Mouse (Mus musculus): ENCODE results near the gene Dand5.
A peak's percentile ranks its signal among the peaks of the same experiment; 100 is the strongest.

The Dand5 gene

DNA sequence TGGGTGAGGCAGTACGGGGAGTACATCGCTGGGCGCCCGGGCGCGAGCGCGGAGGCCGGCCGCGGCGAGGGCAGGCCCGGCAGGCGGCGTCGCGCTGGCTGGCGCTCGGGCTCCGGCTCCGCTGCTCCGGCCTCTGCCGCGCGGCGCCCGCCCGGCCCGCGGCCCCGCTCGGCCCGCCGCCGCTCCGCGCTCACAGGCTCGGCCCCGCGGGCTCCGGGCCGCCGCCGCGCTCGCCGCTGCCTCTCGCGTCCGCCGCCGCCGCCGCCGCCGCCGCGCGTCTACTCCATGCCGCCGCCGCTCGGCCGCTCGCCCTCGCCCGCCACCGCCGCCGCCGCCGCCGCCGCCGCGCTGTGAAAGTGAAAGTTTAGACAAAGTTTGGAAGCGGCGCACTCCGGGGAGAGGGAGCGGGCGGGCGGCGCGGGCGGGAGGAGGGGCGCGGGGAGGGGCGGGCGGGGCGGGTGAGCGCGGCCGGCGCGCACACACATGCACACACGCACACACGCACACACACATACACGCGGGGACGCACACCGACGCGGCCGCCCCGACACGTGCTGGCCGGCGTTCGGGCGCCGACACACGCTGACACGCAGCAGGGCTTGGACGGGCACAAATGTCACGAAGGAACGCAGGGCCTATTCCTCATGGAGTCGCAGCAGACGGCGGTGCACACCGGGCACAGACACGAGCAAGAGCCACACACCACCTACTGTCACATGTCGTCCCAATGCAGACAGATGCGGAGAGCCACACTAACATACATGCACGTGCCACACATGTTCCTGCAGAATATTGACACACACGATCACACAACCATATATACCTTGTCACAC lies 22.4 kb downstream of the Dand5 start, which contains the start of gene Nfix:
Gene Nfix (minus strand): TSS at position 346 of the 833 bp plus-strand sequence.
- no peak for DNase-seq (ENCODE audit: low spot score)

DNA sequence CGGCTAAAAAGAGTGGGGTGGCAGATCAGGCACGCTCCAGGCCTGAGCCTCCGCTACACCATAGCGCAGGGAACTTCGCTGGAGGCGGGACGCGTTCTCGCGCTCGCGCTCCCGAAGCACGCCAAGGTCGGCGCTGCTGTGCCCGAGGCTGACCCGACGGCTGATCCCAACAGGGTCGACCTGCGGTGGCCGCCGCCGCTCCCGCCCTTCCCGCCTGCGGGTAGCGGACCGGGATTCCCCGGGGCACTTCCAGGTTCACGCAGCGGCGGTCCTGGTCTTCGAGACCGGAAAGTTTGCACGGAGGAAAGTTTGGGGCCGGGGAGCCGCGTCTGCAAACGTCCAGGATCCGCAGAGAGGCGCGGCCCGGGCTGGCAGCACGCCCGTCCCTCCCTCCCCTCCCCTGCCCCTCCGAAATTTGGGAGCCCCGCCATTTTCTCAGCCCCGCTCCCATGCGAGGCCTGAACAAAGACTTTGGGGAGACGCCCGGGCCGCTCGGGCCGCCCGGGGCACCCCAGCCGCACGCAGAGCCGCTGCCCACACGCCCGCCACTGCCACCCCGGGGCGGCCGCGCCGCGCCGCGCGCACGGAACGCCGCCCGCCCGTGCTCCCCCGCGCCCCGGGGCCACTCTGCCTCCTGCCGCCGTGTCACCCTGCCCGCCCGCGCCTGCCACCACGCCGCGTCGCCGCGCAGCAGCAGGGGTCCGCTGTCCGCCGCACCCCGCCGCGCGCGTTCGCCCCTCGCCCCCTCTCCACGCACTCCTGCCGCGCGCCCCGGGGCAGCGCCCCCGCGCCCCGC lies 23.3 kb downstream of the Dand5 start:
- DNase-seq (ENCODE audit: low spot score): no peak

DNA sequence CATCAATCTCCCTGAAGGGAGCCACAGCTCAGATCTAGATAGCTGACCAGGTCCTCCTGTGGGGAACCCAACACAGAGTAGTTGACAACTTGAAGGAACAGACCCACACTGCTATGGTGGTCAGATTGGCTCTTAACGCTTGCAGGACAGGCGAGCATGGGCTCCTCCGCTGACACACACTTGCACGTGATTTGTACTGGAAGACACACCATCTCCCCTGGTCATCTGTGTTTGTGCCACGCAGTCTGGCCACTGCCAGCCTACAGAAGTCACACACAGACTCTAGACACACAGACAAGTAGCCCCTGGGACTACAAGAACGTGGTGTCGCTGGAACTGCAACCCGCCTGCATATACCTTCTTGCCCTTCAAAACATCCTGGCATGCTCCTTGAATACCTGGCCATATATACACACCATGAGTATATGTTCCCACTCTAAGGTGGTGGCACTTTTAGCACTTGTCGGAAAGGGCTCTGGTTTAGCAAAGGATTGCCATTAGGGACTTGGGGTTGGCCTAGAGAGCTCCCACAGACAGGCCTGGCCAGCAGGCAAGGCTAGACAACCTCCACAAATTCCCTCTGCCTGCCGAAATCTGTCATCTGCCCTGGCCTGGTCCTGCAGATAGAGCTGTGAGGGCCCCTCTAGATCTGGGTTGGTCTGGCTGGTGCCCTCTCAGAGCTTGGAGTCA lies 24.0 kb downstream of the Dand5 start:
- no peak for DNase-seq (ENCODE audit: low spot score)

DNA sequence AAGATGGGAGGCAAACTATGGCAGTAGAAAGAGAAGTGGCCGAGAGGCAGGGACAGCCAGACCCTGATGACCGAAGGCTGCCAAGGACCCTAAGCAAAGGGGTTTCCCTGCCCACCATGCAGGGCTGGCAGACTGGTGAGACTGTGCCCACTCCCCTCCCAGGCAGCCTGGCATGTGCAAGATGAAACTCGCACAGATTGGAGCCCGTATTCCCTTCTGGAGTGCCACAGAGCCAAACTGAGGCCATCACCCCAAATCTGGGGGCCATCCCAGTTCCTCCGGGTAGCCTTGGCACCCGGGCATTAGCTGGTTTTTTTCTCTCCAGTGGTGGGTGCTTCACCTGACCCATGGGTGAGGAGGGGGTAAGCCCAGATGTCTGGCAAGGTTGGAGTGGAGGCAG lies 24.7 kb downstream of the Dand5 start:
- DNase-seq (ENCODE audit: low spot score): no peak

DNA sequence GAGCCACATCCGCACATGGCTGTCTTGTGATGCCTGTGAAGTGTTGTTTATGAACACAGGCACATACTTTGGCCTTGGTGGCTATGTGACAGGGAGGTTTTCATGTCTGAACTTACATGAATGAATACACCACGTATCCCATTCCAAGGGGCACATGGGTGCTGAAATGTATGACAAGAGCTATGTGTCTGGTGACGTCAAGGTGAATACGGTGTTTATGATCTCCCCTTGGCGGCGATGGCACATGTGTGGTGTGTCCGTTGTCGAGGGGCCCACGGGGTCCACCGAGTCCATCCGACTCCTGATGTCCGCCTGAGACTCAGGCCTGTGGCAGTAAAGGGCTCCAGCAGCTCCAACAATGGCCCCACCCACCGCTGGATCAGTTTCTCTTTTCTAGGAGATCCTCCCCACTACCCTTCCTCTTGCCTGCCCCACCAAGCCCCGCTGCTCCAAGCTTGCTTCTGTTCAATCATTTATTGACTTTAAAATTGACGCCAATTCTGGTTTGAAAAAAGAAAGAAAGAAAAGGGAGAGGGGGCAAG lies 25.3 kb downstream of the Dand5 start:
- DNase-seq (ENCODE audit: low spot score): no peak

DNA sequence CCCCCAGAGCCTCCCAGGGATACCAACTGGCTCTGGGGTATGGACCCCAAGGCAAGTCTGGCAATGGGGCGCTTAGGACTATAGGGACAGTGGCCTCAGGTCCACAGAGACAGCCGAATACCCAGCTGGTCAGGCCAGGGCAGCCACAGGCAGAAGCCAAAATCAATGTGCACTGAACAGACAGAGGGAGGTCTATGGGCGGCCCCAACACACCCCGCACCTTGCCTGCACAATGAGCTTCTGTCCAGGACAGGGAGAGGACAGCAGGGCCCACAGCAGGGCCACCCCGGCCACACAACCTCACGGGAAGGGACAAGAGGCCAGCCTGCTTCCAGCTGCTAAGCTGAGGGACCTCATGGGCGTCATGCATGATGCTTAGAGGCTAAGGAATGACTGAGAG lies 28.1 kb downstream of the Dand5 start:
- no peak for DNase-seq (ENCODE audit: low spot score)

DNA sequence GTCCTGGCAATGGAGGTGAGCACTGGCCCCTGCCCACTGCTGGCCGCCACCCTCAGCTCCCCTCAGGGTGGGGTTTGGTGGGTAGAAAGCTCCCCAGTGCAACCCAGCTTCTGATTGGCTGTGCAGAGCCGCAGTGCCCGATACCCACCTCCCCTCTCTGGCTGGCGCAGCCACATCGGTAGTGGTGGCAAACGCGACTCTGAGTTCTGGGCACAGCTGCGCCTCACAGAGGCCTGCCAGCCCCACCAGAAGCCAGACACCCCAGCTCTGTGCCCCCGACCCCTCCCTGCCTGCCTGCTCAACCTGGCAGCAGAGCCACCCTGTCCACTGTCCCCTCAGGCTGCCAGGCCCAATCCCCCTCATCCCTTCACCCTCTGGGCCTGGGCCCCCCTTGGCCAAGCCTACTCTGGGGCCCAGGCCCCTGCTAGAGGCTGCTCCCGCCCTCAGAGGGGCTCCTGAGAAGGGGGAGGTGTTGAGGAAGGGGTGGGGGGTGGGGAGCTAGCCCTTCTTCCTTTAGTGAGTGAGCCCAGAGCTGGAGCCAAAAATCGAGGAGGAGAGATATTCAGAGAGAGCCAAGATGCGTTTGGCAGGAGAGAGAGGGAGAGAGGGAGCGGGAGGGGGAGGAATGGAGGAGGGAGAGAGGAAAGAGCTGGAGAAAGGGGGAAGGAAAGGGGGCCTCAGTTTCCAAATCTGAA lies 28.7 kb downstream of the Dand5 start:
- DNase-seq (ENCODE audit: low spot score): no peak

DNA sequence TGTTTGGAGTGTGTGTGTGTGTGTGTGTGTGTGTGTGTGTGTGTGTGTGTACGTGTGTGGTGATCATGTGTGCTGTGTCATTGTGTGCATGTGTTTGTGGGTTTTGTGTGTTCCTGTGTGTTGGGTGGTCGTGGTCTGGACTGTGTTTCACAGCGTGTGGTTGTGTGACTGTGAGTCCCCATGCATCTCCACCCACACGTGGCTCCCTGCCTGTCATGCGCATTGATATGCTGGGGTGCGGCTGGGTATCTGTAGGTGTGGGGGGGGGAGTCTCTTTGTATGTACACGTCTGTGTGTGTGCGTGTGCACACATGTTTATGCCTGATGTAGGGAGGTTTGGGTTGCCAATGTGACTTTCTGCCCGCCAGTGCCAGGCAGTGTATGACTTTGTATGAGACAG lies 29.5 kb downstream of the Dand5 start:
- DNase-seq (ENCODE audit: low spot score): no peak

DNA sequence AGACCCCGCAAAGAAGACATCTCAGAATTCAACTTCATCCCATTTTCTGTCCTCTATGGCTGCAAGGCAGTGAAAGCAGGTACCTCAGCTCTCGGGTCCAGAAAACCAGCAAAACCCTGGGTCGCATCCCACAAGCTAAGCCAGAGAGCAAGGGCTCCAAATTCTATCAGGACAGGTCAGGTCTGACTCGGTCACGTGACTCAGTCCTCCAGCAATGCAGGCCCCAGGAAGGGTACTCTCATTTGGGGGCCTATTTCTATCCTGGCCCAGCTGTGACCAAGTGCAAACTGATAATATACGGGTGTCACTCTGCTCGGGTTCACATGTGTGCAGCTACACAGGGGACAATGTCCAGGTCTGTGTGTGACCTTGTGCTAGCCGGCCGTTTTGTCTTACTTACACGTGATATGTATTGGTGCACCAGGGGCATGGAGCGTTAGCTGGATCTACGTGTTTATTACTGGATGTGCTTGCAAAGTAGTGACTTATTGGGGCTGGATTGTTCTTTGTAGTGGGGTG lies 30.1 kb downstream of the Dand5 start:
- no peak for DNase-seq (ENCODE audit: low spot score)

DNA sequence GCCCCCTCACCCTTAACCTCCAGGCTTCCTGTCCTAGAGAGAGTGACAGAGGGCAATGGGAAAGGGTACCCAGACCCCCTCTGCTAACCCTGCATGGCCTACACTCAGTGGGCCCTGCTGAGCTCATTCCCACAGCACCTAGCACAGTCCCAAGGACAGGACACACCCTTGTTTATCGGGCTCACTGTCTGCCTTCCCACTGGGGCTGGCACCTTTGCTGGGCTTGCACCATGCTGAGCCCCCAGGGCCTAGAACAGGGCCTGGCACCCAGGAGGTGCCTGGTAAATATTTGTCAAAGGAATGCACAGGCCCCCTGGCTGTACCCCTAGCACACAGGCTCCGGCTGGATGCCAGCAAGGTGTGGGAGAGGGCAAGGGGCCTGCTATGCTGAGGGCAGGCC lies 32.1 kb downstream of the Dand5 start:
- no peak for DNase-seq (ENCODE audit: low spot score)

DNA sequence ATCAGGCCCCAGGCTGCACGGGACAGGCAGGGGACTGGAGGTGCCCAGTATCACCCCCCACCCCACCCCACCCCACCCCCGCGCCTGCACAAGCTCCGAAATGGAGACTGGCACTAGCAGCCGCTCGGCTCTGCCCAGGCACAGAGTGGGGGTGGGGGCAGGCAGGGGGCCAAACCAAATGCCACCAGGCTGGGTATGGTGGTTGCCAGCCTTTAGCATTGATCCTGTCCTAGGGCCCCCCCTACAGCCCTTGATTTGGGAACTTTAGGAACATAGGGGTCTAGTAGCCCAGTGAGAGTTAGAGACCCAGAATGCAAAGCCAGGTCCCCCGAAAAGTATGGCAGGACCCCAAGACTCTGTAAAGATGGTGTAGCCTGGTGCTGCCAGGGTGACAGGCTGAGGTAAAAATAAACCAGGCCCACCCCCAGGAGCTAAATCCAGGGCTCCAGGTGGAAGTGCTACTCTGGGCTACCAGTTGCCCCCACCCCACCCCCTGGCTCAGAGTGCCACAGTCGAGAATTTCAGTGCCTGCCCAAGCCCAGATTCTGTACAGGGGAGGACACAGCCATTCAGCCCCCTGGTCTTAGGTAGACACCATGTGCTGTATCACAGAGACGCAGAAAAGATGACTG lies 32.7 kb downstream of the Dand5 start:
- no peak for DNase-seq (ENCODE audit: low spot score)

DNA sequence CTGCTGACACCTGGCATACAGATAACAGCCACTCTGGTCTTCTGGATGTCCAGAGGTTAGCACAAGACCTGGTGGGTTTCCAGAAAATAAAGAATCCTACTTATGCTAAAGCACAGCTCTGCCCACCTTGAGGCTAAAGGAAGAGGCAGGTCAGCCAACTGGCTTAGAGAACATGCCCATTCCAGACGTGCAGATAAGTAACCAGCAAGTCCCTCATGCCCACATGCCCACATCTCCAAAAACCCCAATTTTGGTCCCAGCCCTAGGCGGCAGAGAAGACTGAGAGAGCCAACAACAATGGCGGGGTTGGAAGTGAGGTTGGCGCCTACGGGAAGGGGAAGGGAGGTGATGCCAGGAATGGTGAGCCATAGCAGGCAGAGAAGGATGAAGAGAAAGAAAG lies 33.3 kb downstream of the Dand5 start:
- no peak for DNase-seq (ENCODE audit: low spot score)

DNA sequence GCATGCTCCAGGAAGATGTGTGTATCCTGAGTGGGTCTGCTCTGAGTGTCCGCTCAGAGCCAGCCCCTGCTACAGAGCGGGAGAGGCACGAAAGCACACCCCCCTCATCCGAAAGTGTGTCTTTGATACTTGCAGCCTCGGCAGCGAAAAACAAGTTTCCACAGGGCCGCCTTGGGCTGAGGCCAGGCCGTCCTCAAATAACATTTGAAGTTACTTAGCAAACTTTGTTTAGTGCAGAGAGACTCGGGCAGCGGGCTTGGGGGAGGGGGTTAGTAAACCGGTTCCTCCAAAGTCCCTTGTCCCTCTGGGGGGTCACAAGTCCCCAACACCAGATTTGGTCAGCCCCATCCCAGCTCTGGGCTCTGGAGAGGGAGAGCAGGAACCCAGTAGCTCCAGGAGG lies 33.7 kb downstream of the Dand5 start:
- DNase-seq (ENCODE audit: low spot score): no peak

DNA sequence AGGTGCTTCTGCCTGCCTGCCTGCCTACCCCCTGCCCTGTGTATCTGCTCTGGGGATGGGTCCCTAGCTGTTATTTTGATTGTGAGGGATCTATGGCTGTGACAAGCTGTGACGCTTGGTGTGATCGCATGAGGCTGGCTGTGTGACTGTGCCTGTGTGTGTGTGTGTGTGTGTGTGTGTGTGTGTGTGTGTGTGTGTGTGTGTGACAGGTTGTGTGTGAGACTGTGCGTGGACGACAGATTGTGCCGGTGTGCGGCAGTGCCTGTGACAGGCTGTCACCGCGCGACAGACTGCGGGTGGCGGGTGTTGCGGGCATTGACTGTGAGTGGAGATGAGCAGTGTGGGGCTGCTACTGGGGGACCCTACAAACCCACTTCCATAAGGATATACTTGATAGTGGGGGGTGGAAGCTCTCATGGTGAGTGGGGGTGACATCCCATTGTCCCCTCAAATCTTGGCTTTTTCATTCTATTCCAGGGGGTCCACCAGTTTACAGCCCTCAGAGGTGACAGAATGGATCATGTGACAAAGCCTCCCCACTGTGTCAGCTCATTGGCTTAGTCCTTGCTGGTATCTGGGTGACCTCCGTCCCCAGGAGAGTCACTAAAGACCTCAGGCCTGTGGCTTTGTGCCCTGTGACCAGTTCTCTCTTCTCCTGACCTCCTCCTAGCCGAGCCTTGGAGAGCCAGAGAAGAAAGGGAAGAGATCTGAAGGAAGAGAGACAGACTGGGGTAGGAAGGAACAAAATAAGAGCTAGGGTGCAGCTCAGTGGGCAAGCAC lies 34.9 kb downstream of the Dand5 start:
- DNase-seq (ENCODE audit: low spot score): no peak

DNA sequence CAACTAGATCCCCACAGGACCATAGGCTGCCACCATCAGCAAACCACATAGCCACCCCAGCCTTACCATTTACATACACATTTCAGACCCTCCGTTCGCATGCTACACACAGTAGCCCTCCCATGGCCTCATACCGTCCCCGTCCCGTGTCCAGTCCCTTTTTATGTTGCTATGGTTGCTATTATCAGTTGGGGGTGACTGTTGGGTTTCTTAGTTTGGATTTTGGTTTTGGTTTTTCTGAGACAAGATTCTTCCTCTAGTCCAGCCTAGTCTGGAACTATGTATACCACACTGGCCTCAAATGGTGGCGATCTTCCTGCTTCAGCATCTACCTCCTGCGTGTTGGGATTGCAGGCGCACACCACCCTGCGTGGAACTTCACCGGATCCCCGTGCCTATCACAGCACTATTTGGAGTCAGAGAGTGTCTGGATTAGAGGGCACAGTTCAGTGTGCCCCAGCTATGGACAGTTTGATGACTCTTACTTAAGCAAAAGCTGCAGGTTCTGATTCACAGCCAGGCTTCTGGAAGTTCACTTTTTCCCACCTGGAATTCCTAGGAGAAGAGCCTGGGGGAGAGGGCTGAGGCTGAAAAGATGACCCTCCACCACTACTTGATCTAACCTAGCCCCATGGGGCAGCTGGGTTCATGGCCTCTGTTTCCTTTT lies 35.7 kb downstream of the Dand5 start:
- peak; percentile 14 for DNase-seq (ENCODE audit: low spot score)

DNA sequence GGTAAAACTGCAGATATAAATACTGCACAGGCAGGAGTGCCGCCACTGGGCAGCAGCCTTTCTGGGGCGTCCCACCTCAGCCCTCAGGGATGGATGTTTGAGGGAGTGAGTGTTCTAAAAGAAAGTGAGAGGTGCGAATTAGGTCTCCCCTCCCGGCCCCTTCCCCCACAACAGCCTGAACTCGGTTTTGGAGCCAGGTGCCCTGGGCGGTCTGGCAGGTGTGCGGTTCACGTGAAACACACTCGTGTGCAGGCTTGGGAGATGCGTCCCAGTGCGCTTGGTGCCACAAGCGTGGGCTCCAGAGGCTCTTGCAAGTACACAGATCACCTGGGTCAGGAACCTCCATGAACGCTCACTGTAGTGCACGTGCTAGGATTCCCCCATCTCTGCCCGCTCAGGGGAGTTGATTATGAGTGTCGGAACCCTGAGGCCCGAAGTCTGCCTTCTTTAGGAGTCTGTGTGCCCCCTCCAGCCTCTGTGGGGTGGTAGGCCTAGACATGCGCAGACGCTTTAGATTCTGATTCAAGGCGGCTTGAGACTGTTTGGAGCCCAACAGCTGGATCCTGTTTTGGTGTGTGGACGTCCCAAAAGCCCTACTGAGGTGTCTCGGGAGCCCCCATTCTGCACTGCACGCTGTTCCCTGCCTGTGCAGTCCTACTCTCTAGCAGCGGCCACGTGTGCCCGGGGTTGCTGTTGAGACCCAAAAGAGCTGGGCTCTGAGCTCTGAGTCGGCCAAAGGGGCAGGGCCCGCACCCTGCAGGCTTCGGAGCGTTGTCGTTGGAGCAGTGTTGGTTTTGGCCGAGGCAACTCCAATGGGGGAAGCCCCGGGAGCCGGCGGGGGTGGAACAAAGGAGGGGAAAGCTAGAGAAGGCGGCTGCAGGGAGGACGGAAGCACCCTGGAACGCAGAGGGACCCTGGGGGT lies 36.6 kb downstream of the Dand5 start:
- DNase-seq (ENCODE audit: low spot score): peak; percentile 24

DNA sequence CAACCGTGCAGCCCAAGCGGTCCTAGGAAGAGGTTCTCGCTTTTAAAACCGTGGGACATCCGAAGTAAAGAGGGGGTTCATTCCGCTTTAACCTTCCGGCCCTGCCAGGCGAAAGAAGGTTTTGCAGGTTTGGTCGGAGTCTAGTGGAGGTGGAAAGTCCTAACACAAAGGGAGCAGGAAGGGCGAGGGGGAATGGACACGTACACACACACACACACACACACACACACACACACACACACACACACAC lies 37.2 kb downstream of the Dand5 start:
- peak; percentile 9 for DNase-seq (ENCODE audit: low spot score)

DNA sequence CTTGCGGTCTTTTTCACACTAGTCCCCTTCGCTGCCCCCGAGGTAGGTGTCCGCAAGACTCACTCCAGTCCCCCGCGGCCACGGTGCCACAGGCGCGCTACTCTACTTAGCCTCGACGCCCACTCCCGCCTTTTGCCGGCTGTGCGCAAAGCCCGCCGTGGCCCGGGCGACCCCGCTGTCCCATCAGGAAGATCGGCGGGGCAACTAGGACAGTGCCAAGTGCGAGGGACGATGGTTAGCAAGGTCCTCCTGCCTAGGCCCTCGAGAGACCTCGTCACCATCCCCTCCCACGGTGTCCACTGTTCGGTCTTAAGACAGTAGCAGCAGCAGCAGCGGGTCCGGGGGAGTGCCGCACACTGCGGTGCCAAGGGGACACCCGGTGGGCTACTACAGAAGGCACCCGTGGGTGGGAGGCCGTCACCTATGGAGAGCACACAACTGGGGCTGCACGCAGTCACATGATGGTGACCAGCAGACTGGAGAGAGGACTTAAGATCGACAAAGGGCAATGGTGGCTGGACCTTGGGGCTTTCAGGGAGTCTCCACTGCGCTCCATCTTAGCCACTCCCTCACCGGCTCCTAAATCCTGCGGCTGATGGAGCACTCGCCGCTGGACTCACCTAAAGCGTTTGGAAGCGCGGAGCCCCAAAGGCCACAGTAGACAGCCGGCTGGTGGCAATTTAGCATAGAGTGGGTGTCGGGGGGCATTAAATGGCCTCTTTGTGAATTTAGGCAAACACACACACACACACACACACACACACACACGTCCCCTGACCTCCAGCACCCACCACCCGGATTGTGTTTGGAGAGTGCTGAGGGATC lies 37.7 kb downstream of the Dand5 start:
- DNase-seq (ENCODE audit: low spot score): peak; percentile 42
